Mouse (Mus musculus) kidney, postnatal 36 days (tissue): ENCODE measurements around the gene Tut1.
"Not testable (repeated sequence)": the region's sequence is repeated elsewhere in the genome, so short reads cannot be mapped to it uniquely, and the experiment has no call there.

Experiments used
- DNase-seq, 2 experiments: peaks; one replicate each; pipeline ENCODE4 v3.0.0; 2021 to 2022; ENCODE audit warnings: mixed read lengths in 2 of 2

The Tut1 gene

GRCm38 (mm10) chr19:8984255-8984868 is 30.7 kb downstream of the Tut1 start:
- peak; percentile 57 to 58 for DNase-seq

GRCm38 (mm10) chr19:8985891-8986290 is 32.2 kb downstream of the Tut1 start:
- no peak for DNase-seq

- DNase-seq, result no peak
These were observed 34.2 kb downstream of the Tut1 start for GRCm38 (mm10) chr19:8987816-8988215.

- DNase-seq, result peak; percentile 55 to 64
These were observed 34.9 kb downstream of the Tut1 start for GRCm38 (mm10) chr19:8988346-8989065.

GRCm38 (mm10) chr19:8989066-8989566 is 35.5 kb downstream of the Tut1 start, which contains the start of gene Ahnak:
Ahnak (plus strand) TSS chr19:8989284.
- DNase-seq, result peak; percentile 75 to 87

- DNase-seq, result peak; percentile 87 to 92
These were observed 36.2 kb downstream of the Tut1 start for GRCm38 (mm10) chr19:8989567-8990431.

GRCm38 (mm10) chr19:8990432-8991102 is 36.9 kb downstream of the Tut1 start:
- DNase-seq, result no peak

GRCm38 (mm10) chr19:8991245-8991870 is 37.7 kb downstream of the Tut1 start:
- DNase-seq, result peak; percentile 35 to 48

- peak; percentile 48 to 78 for DNase-seq
These were observed 38.5 kb downstream of the Tut1 start for GRCm38 (mm10) chr19:8991871-8992735.

GRCm38 (mm10) chr19:8992769-8993624 is 39.4 kb downstream of the Tut1 start:
- DNase-seq, result peak; percentile 89 to 93

- DNase-seq, result no peak
These were observed 39.9 kb downstream of the Tut1 start for GRCm38 (mm10) chr19:8993625-8993912.

- no peak for DNase-seq
These were observed 41.4 kb downstream of the Tut1 start for GRCm38 (mm10) chr19:8994813-8995607.

GRCm38 (mm10) chr19:8996601-8997000 is 43.0 kb downstream of the Tut1 start:
- no peak for DNase-seq

- peak; percentile 86 to 88 for DNase-seq
These were observed 43.9 kb downstream of the Tut1 start for GRCm38 (mm10) chr19:8997546-8997945.

GRCm38 (mm10) chr19:8998546-8998945 is 44.9 kb downstream of the Tut1 start:
- no peak for DNase-seq

- DNase-seq, result peak in 1 of 2 experiments; percentile 44
These were observed 45.6 kb downstream of the Tut1 start for GRCm38 (mm10) chr19:8999223-8999622.

- DNase-seq, result not testable (repeated sequence)
These were observed 53.3 kb downstream of the Tut1 start for GRCm38 (mm10) chr19:9006915-9007314.
